Comparison of ENCODE assay signal across 17 mouse cellular contexts in genomic region chr5:24973672-24974225, GRCm38 (mm10).
A peak's percentile ranks its signal among the peaks of the same experiment; 100 is the strongest.
DNase-seq lines count a peak whose midpoint lies in the region; ATAC-seq and TF ChIP-seq lines count a peak whose summit lies in the region.
"Had no signal": no experiment of that assay in that cellular context is flagged by ENCODE, and none has a peak within 500 bp of the region (broad histone marks: within the 10 kb centered on the region; RNA-seq: fewer than 3 reads in every experiment).

No protein-coding gene starts in this region.

- no peak overlapping the region for H3K9ac ChIP-seq in heart, embryonic 15.5 days
- no peak overlapping the region for H3K9ac ChIP-seq in forebrain, postnatal 0 days
- H3K9ac ChIP-seq: embryonic facial prominence, embryonic 12.5 days; limb, embryonic 15.5 days; liver, embryonic 15.5 days; midbrain, embryonic 13.5 days; neural tube, embryonic 15.5 days; stomach, embryonic 15.5 days had no signal

- H3K36me3 ChIP-seq in heart, embryonic 15.5 days: no peaks in the 10 kb centered on the region
- no peaks in the 10 kb centered on the region for H3K36me3 ChIP-seq in myocyte (ENCODE audit: control insufficient read depth, insufficient read depth)
- no peaks in the 10 kb centered on the region for H3K36me3 ChIP-seq in forebrain, postnatal 0 days (ENCODE audit: insufficient read depth)
- H3K36me3 ChIP-seq: embryonic facial prominence, embryonic 12.5 days; limb, embryonic 15.5 days; liver, embryonic 15.5 days; midbrain, embryonic 13.5 days; neural tube, embryonic 15.5 days; stomach, embryonic 15.5 days had no signal

- peaks cover 65% of the 10 kb centered on the region for H3K4me1 ChIP-seq in heart, embryonic 15.5 days (replicated peaks)
- no peaks in the 10 kb centered on the region for H3K4me1 ChIP-seq in forebrain, postnatal 0 days (ENCODE audit: insufficient read depth)

- H3ac ChIP-seq in myocyte (ENCODE audit: control insufficient read depth, insufficient read length): no peak overlapping the region

- H3K9me3 ChIP-seq in heart, embryonic 15.5 days (replicated peaks): no peaks in the 10 kb centered on the region
- no peaks in the 10 kb centered on the region for H3K9me3 ChIP-seq in forebrain, postnatal 0 days (ENCODE audit: low read length)
- H3K9me3 ChIP-seq: embryonic facial prominence, embryonic 12.5 days; limb, embryonic 15.5 days; liver, embryonic 15.5 days; midbrain, embryonic 13.5 days; neural tube, embryonic 15.5 days; stomach, embryonic 15.5 days had no signal

- H3K79me2 ChIP-seq in myocyte (ENCODE audit: control insufficient read depth, insufficient read depth): no peaks in the 10 kb centered on the region

- DNase-seq in heart, adult 8-10 months (ENCODE audit: low spot score): no peak
- peak; percentile 62 for DNase-seq in 3T3-L1 (ENCODE audit: low read depth, low spot score)
- DNase-seq in MN1 (ENCODE audit: low spot score): peak; percentile 66
- DNase-seq in lung, postnatal 14 days: no peak
- no peak for DNase-seq in forebrain, postnatal 0 days
- DNase-seq: cerebellum, adult 8-10 months; right cerebral cortex, postnatal 25 days had no signal

- 76% methylated on average over 9 of the region's 9 CpGs for WGBS in heart, embryonic 15.5 days
- 82% methylated on average over 9 of the region's 9 CpGs for WGBS in forebrain, postnatal 0 days

- H3K4me2 ChIP-seq in heart, embryonic 15.5 days: no peak overlapping the region
- peak overlapping the region; percentile 46 for H3K4me2 ChIP-seq in myocyte (ENCODE audit: low read depth)
- no peak overlapping the region for H3K4me2 ChIP-seq in forebrain, postnatal 0 days (ENCODE audit: low read depth)
- H3K4me2 ChIP-seq: embryonic facial prominence, embryonic 12.5 days; limb, embryonic 15.5 days; liver, embryonic 15.5 days; midbrain, embryonic 13.5 days; neural tube, embryonic 15.5 days; stomach, embryonic 15.5 days had no signal

- no peak overlapping the region for H3K4me3 ChIP-seq in heart, embryonic 15.5 days
- H3K4me3 ChIP-seq in myocyte: no peak overlapping the region
- H3K4me3 ChIP-seq in forebrain, postnatal 0 days (ENCODE audit: low read depth, low read length): no peak overlapping the region
- H3K4me3 ChIP-seq: embryonic facial prominence, embryonic 12.5 days; layer of hippocampus, adult 2 months; limb, embryonic 15.5 days; liver, embryonic 15.5 days; midbrain, embryonic 13.5 days; neural tube, embryonic 15.5 days; stomach, embryonic 15.5 days had no signal

- no peak for ATAC-seq in heart, embryonic 15.5 days (replicated peaks; ENCODE audit: insufficient number of reproducible peaks, insufficient read depth, low FRiP score, low read depth)
- no peak for ATAC-seq in forebrain, postnatal 0 days
- ATAC-seq: forebrain, embryonic 14.5 days; midbrain, embryonic 13.5 days had no signal

- peak overlapping the region; percentile 24; the same call in 1 of the 2 replicates for H3K27ac ChIP-seq in heart, embryonic 15.5 days
- H3K27ac ChIP-seq in forebrain, postnatal 0 days (ENCODE audit: low read depth, low read length): no peak overlapping the region
- H3K27ac ChIP-seq: embryonic facial prominence, embryonic 12.5 days; layer of hippocampus, adult 2 months; limb, embryonic 15.5 days; liver, embryonic 15.5 days; midbrain, embryonic 13.5 days; neural tube, embryonic 15.5 days; stomach, embryonic 15.5 days had no signal

- no peak for TF ChIP-seq POLR2A in myocyte (IDR thresholded peaks at IDR 0.05; ENCODE audit: insufficient read length, low read depth)

- no peak for TF ChIP-seq CTCF in forebrain, postnatal 0 days (IDR thresholded peaks at IDR 0.05; ENCODE audit: low read depth)

- H3K27me3 ChIP-seq in heart, embryonic 15.5 days: no peaks in the 10 kb centered on the region
- no peaks in the 10 kb centered on the region for H3K27me3 ChIP-seq in myocyte (ENCODE audit: control insufficient read depth, insufficient read depth, insufficient read length)
- no peaks in the 10 kb centered on the region for H3K27me3 ChIP-seq in forebrain, postnatal 0 days (ENCODE audit: insufficient read depth, low read length)
- H3K27me3 ChIP-seq: embryonic facial prominence, embryonic 12.5 days; limb, embryonic 15.5 days; midbrain, embryonic 13.5 days; neural tube, embryonic 15.5 days; stomach, embryonic 15.5 days had no signal

TF ChIP-seq in myocyte, 11 proteins besides CTCF, POLR2A, EP300 and RAD21:
- TF ChIP-seq TCF12 (IDR thresholded peaks at IDR 0.05; ENCODE audit: insufficient read depth, poor library complexity, severe bottlenecking) (no peak), MYOD1 (IDR thresholded peaks at IDR 0.05; ENCODE audit: control insufficient read depth in 1 of 3, insufficient read length in 2 of 3, low read depth in 2 of 3) (peak in 1 of 3 experiments; percentile 73)

Comparison
In these comparisons a context has a peak if more than half of its experiments do, and no peak if none do; other contexts are left out.
1. DNase-seq: peak in 3T3-L1 (single experiment) and MN1 (single experiment); none in heart, adult 8-10 months (single experiment), lung, postnatal 14 days (single experiment) and forebrain, postnatal 0 days (single experiment).